Mouse (Mus musculus): ENCODE results near the gene Hba-x. TPM values are rescaled to one million over a fixed set of nuclear protein-coding genes. Genes with fewer than 3 reads are reported as not detected.
"Not testable (repeated sequence)": the region's sequence is repeated elsewhere in the genome, so short reads cannot be mapped to it uniquely, and the experiment has no call there.

Hba-x gene
- total RNA-seq, 2 experiments from 2014 or later = not detected

GRCm38 (mm10) chr11:32248350-32248749 lies 27.9 kb upstream of the Hba-x start:
- peak in 1 of 2 experiments; percentile 66 for DNase-seq (ENCODE audit: low spot score in 2 of 2)

GRCm38 (mm10) chr11:32250880-32251763 lies 25.1 kb upstream of the Hba-x start:
- no peak for DNase-seq (ENCODE audit: low spot score in 2 of 2)

- no peak for DNase-seq (ENCODE audit: low spot score in 2 of 2)
Measured at GRCm38 (mm10) chr11:32253121-32253520, 23.1 kb upstream of the Hba-x start.

DNA sequence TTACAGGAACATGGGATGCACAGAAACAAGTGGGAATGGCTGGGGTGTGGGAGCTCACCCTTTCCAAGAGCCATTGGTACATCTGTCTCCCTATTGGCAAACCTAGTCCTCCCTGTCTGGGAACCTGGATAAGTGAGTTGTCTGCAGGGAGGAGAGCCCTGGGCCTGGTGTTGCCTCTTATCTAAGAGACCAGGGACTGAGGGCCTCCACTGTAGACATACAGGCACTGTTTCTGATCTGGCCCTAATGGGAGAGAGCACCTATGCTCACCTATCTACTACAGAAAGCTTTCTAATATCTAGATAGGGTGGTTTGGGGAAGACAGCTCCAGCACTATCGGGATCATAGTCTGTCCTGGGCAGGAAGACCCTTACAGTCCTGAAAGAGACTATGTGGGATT lies 20.1 kb upstream of the Hba-x start:
- DNase-seq (ENCODE audit: low spot score in 2 of 2) = no peak

- DNase-seq (ENCODE audit: low spot score in 2 of 2) = no peak
Measured at GRCm38 (mm10) chr11:32256566-32256965, 19.6 kb upstream of the Hba-x start.

DNA sequence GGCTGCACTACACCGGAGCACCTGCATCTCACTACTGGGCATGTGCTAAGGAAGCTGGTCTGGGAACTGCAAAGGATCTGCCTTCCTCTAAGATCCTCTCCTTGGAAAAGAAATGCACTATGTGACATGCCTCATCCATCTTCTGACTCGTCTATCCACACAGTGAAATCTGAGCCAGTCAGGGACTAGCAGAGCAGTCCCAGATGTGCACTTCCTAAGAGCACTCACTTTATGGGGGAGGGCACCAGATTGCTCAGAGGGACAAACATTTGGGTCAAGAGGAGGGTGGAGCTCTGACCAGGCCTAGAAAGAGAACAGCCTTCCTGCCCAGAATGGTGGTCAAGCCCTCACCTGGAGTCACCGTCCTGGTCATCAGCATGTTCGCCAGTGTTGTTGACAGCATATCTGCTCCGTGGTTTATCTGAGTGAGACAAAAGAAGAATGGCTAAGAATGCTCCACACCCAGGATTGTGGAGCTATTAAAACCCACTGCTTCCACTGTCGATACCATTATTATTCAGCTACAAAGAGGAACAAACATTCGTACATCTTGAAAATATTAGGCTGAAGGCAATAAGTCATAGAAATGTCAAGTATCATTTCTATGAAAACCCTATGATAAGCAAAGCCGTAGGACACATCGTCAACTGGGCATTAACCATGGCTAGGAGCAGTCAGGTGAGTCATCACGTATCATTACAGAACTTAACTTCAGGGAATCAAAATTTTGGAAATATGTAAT lies 13.4 kb upstream of the Hba-x start:
- DNase-seq (ENCODE audit: low spot score in 2 of 2) = no peak

DNA sequence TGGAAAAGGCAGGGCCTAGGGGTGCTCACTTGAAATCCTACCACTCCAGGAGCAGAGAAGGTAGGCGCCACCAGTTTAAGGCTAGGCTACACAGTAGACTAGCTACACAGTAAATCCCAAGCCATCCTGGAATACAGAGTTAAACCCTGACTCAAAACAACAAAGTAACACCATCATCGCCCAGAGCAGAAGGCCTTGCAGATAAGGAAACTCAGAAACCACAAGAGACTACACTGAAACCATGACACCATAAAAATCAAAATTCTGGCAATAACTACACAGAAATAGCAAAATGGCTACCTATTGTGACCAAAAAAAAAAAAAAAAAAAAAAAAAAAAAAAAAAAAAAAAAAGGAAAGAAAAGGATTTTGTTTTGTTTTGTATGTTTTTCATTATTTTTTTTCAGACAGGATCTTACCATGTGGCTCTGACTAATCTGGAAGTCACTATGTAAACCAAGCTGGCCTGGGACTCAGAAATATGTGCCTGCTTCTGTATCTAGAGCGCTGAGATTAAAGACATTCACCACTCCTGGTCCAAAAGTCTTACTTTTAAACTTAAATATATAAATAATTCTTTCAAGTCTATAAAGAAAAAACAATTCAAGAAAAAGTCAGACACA lies 11.0 kb upstream of the Hba-x start:
- DNase-seq (ENCODE audit: low spot score in 2 of 2) = no peak

DNA sequence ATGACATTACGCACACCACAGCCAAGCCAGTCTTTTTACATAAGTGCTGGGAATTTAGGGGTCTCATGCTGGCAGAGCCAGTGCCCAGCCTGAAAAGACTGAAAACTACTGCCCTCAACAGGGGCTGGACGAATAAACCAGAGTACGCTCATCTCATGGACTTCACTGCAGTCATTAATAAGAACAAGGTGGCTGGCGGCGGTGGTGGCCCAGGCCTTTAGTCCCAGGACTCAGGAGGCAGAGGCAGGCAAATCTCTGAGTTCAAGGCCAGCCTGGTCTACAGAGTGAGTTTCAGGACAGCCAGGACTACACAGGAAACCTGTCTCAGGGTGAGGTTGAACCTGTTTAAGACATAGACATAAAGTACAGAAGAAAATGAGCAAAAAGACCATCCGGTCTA lies 10.0 kb upstream of the Hba-x start:
- DNase-seq (ENCODE audit: low spot score in 2 of 2) = no peak

DNA sequence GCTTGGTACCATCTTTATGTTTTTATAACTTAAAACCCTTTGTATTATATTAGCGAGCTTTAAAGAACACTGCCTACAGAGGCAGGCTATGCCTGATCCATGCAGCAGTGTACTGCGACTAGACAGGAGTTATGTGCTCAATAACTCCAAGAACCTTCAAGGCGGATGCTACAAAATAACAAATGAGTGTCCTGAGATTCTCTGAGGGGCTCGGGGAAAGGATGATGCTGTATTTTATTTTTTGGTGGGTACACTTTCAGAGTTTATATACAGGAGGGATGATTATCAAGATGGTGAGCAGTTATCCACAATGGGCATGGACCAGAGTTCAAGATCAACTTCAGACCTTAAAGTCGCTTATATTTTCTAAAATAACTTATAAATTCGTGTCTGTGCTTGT lies 9.4 kb upstream of the Hba-x start:
- DNase-seq (ENCODE audit: low spot score in 2 of 2) = no peak

DNA sequence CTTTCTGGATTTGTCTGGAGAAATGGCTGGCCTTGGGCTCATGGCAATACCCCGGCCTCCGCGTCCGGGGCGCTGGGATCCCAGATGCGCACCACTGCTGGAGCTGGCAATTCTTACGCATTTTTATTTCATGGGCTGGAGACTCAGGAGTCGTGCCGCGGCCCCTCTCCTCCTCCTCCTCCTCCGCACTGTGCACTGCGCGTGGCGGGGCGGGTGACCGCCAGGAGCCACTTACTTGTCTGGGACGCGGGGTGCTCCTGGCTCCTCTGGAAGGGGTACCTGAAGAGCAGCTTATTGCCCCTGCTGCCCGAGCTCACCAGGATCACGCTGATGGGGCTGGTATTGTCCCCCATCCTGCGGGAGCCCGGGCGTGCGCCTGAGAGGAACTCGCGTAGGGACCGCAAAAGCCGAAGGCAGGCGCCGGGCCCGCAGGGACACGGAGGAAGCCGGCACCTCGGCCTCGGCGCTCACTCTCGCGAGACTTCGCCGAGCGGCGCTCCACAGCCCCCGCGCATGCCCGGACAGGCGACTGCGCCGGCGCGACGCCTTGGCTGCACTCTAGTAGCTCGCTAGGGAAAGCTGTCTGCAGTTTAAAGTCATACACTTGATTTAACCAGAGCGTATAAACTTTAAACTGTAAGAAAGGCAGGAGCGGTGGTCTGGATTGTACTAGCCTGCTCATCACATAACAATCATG lies 8.9 kb upstream of the Hba-x start, which contains the start of gene Nprl3:
Nprl3 (minus strand) TSS at position 520 of the 697 bp plus-strand sequence.
- DNase-seq (ENCODE audit: low spot score in 2 of 2) = peak; percentile 95 to 97

DNA sequence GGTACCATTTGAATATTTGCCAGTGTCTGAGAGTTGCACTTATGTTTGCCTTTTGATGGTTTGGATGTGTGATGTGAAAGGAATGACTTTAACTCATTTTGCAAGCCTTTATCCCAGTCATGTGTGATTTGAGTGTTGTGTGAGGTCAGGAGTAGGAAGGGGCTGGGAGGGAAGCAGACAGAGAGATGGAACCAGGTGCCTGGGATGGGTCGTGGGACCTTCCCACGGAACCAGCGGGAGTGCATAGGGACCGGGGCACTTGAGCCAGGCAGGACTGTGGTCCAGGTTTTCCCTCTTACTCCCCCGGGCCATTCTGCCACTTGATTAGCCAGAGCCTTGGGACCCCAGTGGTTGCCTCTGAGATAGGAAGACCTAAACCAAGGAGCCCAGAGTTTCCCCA lies 8.2 kb upstream of the Hba-x start:
- DNase-seq (ENCODE audit: low spot score in 2 of 2) = no peak

GRCm38 (mm10) chr11:32268952-32269351 lies 7.2 kb upstream of the Hba-x start:
- no peak for DNase-seq (ENCODE audit: low spot score in 2 of 2)

DNA sequence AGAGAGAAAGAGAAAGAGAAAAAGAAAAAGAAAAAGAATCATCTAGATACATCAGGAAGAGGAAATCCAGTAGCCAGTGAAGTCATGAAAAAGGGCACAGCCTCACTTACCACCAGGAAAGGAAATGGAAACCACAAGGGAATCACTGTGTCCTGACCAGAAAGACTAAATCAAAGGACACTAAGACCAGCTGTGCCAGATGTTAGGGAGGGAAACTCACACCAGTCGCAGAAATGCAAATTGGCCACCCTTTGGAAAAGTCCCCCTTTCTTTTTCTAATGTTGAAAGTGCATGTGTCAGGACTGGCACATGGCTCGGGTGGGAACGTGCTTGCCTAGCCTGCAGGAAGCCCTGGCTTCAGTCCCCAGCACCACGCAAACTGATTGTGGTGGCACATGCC lies 5.0 kb upstream of the Hba-x start:
- no peak for DNase-seq (ENCODE audit: low spot score in 2 of 2)

GRCm38 (mm10) chr11:32277736-32278457 lies 1.7 kb downstream of the Hba-x start:
- no peak for DNase-seq (ENCODE audit: low spot score in 2 of 2)

DNA sequence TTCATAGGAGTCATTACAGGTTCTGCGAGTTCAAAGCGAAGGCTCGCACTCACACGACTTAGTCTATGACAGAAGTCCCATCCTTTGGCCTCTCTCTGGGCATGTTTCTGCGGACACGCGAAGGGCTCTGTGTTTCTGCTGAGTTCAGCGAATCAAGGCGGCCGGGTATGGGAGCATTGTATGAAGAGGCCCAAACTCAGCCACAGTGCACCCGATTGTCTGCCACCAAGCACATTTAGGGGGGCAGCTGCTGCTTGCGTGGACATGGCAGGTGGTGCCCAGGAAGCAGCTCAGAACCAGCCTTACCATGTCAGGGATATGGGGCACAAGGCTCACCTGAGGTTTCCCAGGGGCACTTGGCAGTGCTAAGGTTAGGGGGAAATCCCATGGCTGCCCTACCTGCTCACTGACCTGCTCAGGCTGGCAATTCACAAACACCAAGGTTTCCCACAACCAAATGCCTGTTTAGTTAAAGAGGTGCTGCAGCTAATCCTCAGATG lies 2.3 kb downstream of the Hba-x start:
- DNase-seq (ENCODE audit: low spot score in 2 of 2) = no peak

DNA sequence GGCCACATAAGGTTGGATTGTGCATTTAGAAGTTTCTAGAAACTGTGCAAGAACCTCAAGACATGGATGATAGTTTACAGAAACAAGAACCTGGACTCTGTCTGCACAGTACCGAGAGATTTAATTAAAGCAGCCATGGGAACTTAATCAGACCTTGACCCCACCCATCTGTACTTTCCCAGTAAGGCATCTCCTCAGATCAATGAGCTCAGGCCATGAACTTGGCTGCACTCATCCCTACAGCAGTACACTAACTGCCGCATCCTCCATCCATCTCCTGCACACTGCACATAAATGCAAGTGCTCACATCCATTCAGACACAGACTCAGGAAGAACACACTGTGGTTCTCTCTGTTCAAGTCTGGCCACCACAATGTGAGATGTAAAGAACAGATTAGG lies 4.4 kb downstream of the Hba-x start:
- DNase-seq (ENCODE audit: low spot score in 2 of 2) = no peak

- no peak for DNase-seq (ENCODE audit: low spot score in 2 of 2)
Measured at GRCm38 (mm10) chr11:32281416-32282144, 5.4 kb downstream of the Hba-x start.

DNA sequence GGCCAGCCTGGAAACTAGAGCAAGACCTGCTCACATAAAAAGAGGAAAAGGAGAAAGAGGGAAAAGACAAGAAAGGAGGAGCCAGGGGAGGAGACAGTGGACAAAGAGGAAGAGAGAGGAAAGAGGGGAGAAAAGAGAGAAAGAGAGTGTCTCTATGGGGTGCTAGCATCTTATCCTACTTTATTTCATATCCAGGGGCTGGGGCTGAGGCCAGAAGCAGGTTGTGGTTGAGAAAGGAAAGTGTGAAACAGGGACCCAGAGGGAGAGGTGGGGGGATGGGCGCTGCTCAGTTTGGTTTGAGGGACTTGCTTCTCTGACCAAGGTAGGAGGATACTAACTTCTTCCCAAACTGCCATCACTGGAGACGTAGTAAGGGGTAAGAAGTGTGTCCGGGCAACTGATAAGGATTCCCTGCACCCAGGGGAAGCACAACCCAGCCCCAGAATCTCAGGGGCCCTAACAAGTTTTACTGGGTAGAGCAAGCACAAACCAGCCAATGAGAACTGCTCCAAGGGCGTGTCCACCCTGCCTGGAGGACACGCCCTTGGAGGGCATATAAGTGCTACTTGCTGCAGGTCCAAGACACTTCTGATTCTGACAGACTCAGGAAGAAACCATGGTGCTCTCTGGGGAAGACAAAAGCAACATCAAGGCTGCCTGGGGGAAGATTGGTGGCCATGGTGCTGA lies 7.0 kb downstream of the Hba-x start, which contains the start of gene Hba-a1:
Hba-a1 (plus strand) TSS at position 421 of the 687 bp plus-strand sequence.
- DNase-seq (ENCODE audit: low spot score in 2 of 2) = not testable (repeated sequence)

DNA sequence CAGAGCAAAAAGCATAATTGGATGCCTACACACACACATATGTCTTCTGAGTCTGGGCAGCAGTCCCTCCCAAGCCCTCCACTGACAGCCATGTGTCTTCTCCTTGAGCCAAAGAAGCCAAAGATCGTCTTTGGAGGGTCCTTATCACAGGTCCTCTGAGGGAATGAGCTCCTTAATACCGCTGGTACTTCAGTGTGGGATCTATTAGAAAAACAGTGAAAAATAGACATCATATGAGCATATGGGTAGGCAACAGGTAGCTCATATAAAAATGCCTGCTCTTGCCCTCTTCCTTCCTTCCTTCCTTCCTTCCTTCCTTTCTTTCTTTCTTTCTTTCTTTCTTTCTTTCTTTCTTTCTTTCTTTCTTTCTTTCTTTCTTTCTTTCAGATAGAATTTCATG lies 8.4 kb downstream of the Hba-x start:
- DNase-seq (ENCODE audit: low spot score in 2 of 2) = not testable (repeated sequence)

Data from layer of hippocampus, postnatal 14 days (tissue).